10 mouse cellular contexts compared by ENCODE assay signal in the genomic region with DNA sequence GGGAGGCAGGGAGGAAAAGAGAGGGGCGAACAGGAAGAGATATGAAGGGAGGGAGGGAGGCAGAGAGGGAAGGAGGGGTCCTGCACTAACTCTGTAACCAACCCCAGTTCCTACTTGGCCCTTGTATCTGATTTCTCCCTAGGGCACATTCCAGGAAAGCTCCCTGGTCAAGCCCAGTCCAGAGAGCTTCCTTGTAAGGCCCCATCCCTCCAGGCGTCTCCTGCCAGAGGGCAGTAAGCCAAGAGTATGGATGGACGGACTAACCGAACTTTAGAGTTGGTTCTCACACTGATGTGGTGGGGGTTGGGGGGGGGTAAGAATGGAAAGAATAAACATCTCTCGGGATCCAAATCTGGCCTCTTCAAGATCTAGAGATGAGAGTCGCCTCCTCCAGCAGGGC. TPM values are rescaled to one million over a fixed set of nuclear protein-coding genes. Genes with fewer than 3 reads are reported as not detected.
DNase-seq lines count a peak whose midpoint lies in the region; ATAC-seq and TF ChIP-seq lines count a peak whose summit lies in the region.
"Had no signal": no experiment of that assay in that cellular context is flagged by ENCODE, and none has a peak within 500 bp of the region (broad histone marks: within the 10 kb centered on the region; RNA-seq: fewer than 3 reads in every experiment).

No protein-coding gene starts in this region.

- H3K27ac ChIP-seq in liver, adult 2 months (replicated peaks; ENCODE audit: insufficient read depth, low read depth, low read length): no peak overlapping the region
- H3K27ac ChIP-seq in liver, embryonic 12.5 days: no peak overlapping the region
- 0 out of 2 replicates have a peak overlapping the region, but pooled peaks have one; percentile 59 for H3K27ac ChIP-seq in embryonic facial prominence, embryonic 10.5 days (replicated peaks)
- no peak overlapping the region for H3K27ac ChIP-seq in kidney, adult 2 months (ENCODE audit: insufficient read depth, low read depth, low read length)
- no peak overlapping the region for H3K27ac ChIP-seq in thymus, adult 2 months (ENCODE audit: control insufficient read depth, insufficient read depth, low read length)
- H3K27ac ChIP-seq: hindbrain, embryonic 15.5 days; midbrain, embryonic 10.5 days had no signal

- no peak overlapping the region for H3K9ac ChIP-seq in liver, adult 2 months (ENCODE audit: low read depth, low read length)
- H3K9ac ChIP-seq in liver, embryonic 12.5 days: no peak overlapping the region
- H3K9ac ChIP-seq: hindbrain, embryonic 15.5 days had no signal

- H3K9me3 ChIP-seq in liver, embryonic 12.5 days (replicated peaks): no peaks in the 10 kb centered on the region
- no peaks in the 10 kb centered on the region for H3K9me3 ChIP-seq in embryonic facial prominence, embryonic 10.5 days
- H3K9me3 ChIP-seq: hindbrain, embryonic 15.5 days; midbrain, embryonic 10.5 days had no signal

- 43% methylated on average over 6 of the region's 6 CpGs for whole genome bisulfite sequencing in liver, adult 2 months
- 47% methylated on average over 6 of the region's 6 CpGs for WGBS in liver, embryonic 12.5 days (ENCODE audit: insufficient replicate concordance)
- WGBS in embryonic facial prominence, embryonic 10.5 days: 38% methylated on average over 6 of the region's 6 CpGs
- WGBS in kidney, adult 2 months: 43% methylated on average over 6 of the region's 6 CpGs
- 81% methylated on average over 6 of the region's 6 CpGs for WGBS in thymus, adult 2 months

- H3K36me3 ChIP-seq in liver, adult 2 months (ENCODE audit: control insufficient read depth, insufficient read depth, low read length): no peaks in the 10 kb centered on the region
- no peaks in the 10 kb centered on the region for H3K36me3 ChIP-seq in liver, embryonic 12.5 days
- no peaks in the 10 kb centered on the region for H3K36me3 ChIP-seq in embryonic facial prominence, embryonic 10.5 days (replicated peaks)
- no peaks in the 10 kb centered on the region for H3K36me3 ChIP-seq in kidney, adult 2 months (ENCODE audit: control insufficient read depth, insufficient read depth, low read length)
- no peaks in the 10 kb centered on the region for H3K36me3 ChIP-seq in thymus, adult 2 months (ENCODE audit: control insufficient read depth, insufficient read depth, low read length)
- H3K36me3 ChIP-seq: hindbrain, embryonic 15.5 days; midbrain, embryonic 10.5 days had no signal

- no peak for TF ChIP-seq CTCF in liver, adult 2 months (IDR thresholded peaks at IDR 0.05; ENCODE audit: low read depth, low read length)
- no peak for TF ChIP-seq CTCF in kidney, adult 2 months (conservative IDR thresholded peaks at IDR 0.05; ENCODE audit: insufficient read depth, insufficient read length, low read depth, low read length)
- no peak for TF ChIP-seq CTCF in thymus, adult 2 months (IDR thresholded peaks at IDR 0.05; ENCODE audit: borderline replicate concordance, control insufficient read depth, extremely low read depth, insufficient read depth, low read length, poor library complexity)

- DNase-seq in liver, adult 2 months (ENCODE audit: extremely low read depth, low read depth, low spot score): peak; percentile 27
- DNase-seq in embryonic facial prominence, embryonic 10.5 days (ENCODE audit: low spot score): peak; percentile 27
- DNase-seq in kidney, adult 2 months: peak; percentile 86
- peak; percentile 34 for DNase-seq in skeletal muscle tissue, adult 2 months (ENCODE audit: low read depth, low spot score)
- no peak for DNase-seq in thymus, adult 2 months
- DNase-seq in thymus, postnatal 10 days (ENCODE audit: low spot score in 2 of 2): no peak
- DNase-seq in MN1 (ENCODE audit: low spot score): no peak

- no peaks in the 10 kb centered on the region for H3K27me3 ChIP-seq in liver, adult 2 months (ENCODE audit: control insufficient read depth, insufficient read depth, low read length)
- H3K27me3 ChIP-seq in liver, embryonic 12.5 days (replicated peaks): 0 out of 2 replicates have a peak, but pooled peaks cover 17% of the 10 kb centered on the region
- H3K27me3 ChIP-seq in embryonic facial prominence, embryonic 10.5 days (replicated peaks; ENCODE audit: low read depth, poor library complexity, severe bottlenecking): peaks cover 74% of the 10 kb centered on the region
- H3K27me3 ChIP-seq in kidney, adult 2 months (replicated peaks; ENCODE audit: control insufficient read depth, insufficient read depth, low read length): no peaks in the 10 kb centered on the region
- H3K27me3 ChIP-seq in thymus, adult 2 months (ENCODE audit: control insufficient read depth, insufficient read depth, low read length): no peaks in the 10 kb centered on the region

- H3K4me2 ChIP-seq in liver, embryonic 12.5 days: no peak overlapping the region
- H3K4me2 ChIP-seq: hindbrain, embryonic 15.5 days had no signal

- ATAC-seq in liver, embryonic 12.5 days: no peak

- H3K79me2 ChIP-seq in liver, adult 2 months (ENCODE audit: control insufficient read depth, insufficient read depth, low read length): no peaks in the 10 kb centered on the region

- TF ChIP-seq POLR2A in liver, adult 2 months (IDR thresholded peaks at IDR 0.05; ENCODE audit: extremely low read depth, insufficient read depth, low read length): no peak
- TF ChIP-seq POLR2A in kidney, adult 2 months (IDR thresholded peaks at IDR 0.05; ENCODE audit: low read depth, low read length): no peak
- TF ChIP-seq POLR2A in thymus, adult 2 months (IDR thresholded peaks at IDR 0.05; ENCODE audit: control insufficient read depth, extremely low read depth, insufficient read depth, low read length, poor library complexity): no peak

- H3K4me1 ChIP-seq in liver, adult 2 months (ENCODE audit: control insufficient read depth, insufficient read depth, low read length): peaks cover 16% of the 10 kb centered on the region
- peaks cover 39% of the 10 kb centered on the region for H3K4me1 ChIP-seq in liver, embryonic 12.5 days
- peaks cover 62% of the 10 kb centered on the region for H3K4me1 ChIP-seq in embryonic facial prominence, embryonic 10.5 days
- H3K4me1 ChIP-seq in kidney, adult 2 months (ENCODE audit: control insufficient read depth, insufficient read depth, low read length): peaks cover 26% of the 10 kb centered on the region; the same call in 1 of the 2 replicates
- peaks cover 7% of the 10 kb centered on the region for H3K4me1 ChIP-seq in thymus, adult 2 months (replicated peaks; ENCODE audit: control insufficient read depth, insufficient read depth, low read length)

- H3K4me3 ChIP-seq in liver, adult 2 months (ENCODE audit: insufficient read depth, low read depth, low read length): no peak overlapping the region
- H3K4me3 ChIP-seq in liver, embryonic 12.5 days: no peak overlapping the region
- no peak overlapping the region for H3K4me3 ChIP-seq in embryonic facial prominence, embryonic 10.5 days
- H3K4me3 ChIP-seq in kidney, adult 2 months (ENCODE audit: insufficient read depth, low read depth, low read length): no peak overlapping the region
- no peak overlapping the region for H3K4me3 ChIP-seq in thymus, adult 2 months (ENCODE audit: control insufficient read depth, insufficient read depth, low read length)
- H3K4me3 ChIP-seq: hindbrain, embryonic 15.5 days; midbrain, embryonic 10.5 days had no signal

RNA-seq across cellular contexts. Expression of a gene that starts 29.7 kb away (rescaled TPM):
- total RNA-seq in liver, adult 2 months (2014; rRNA removed): 2.8 and 5.8 TPM in 2 replicates
- polyA plus RNA-seq in liver, adult 2 months (2012; rRNA removed): 26.9 and 28.5 TPM in 2 replicates
- polyA plus RNA-seq in liver, embryonic 12.5 days (2016; fragmentation: Nextera tagmentation; extraction: Ambion mirVana): 12.5 and 12.7 TPM in 2 replicates
- polyA plus RNA-seq in embryonic facial prominence, embryonic 10.5 days (2016; fragmentation: Nextera tagmentation; extraction: Ambion mirVana): 43.3 and 47.2 TPM in 2 replicates
- polyA plus RNA-seq in kidney, adult 2 months (2012; rRNA removed): 54.4 and 78.8 TPM in 2 replicates
- 33.4 and 40.6 TPM in 2 replicates for polyA plus RNA-seq in thymus, adult 2 months (2012; rRNA removed)

Comparison
In these comparisons a context has a peak if more than half of its experiments do, and no peak if none do; other contexts are left out.
1. DNase-seq: peak in liver, adult 2 months (single experiment), embryonic facial prominence, embryonic 10.5 days (single experiment), kidney, adult 2 months (single experiment) and skeletal muscle tissue, adult 2 months (single experiment); none in thymus, adult 2 months (single experiment), thymus, postnatal 10 days (0 of 2) and MN1 (single experiment).